ENCODE assay signal across 9 mouse cellular contexts in genomic region chr7:68717498-68717897, GRCm38 (mm10). TPM values are rescaled to one million over a fixed set of nuclear protein-coding genes. Genes with fewer than 3 reads are reported as not detected.
A peak's percentile ranks its signal among the peaks of the same experiment; 100 is the strongest.
DNase-seq lines count a peak whose midpoint lies in the region; ATAC-seq and TF ChIP-seq lines count a peak whose summit lies in the region.
"Had no signal": no experiment of that assay in that cellular context is flagged by ENCODE, and none has a peak within 500 bp of the region (broad histone marks: within the 10 kb centered on the region; RNA-seq: fewer than 3 reads in every experiment).

No protein-coding gene starts in this region.

- no peak overlapping the region for H3K9ac ChIP-seq in liver, embryonic 12.5 days
- no peak overlapping the region for H3K9ac ChIP-seq in forebrain, embryonic 12.5 days
- no peak overlapping the region for H3K9ac ChIP-seq in heart, embryonic 16.5 days (ENCODE audit: low read length)
- no peak overlapping the region for H3K9ac ChIP-seq in lung, embryonic 14.5 days

- H3K27ac ChIP-seq in liver, embryonic 12.5 days: no peak overlapping the region
- H3K27ac ChIP-seq in forebrain, embryonic 12.5 days: peak overlapping the region; percentile 43; the same call in 1 of the 2 replicates
- H3K27ac ChIP-seq in heart, embryonic 16.5 days (ENCODE audit: low read length): peak overlapping the region; percentile 70
- H3K27ac ChIP-seq in lung, embryonic 14.5 days (ENCODE audit: low read depth): no peak overlapping the region

- DNase-seq in liver: peak; percentile 15
- peak; percentile 66 to 82 for DNase-seq in kidney, postnatal 36 days
- peak; percentile 92 for DNase-seq in lung, embryonic 14.5 days
- DNase-seq in right cerebral cortex, postnatal 36 days (ENCODE audit: low spot score in 2 of 2): peak; percentile 29 to 36
- DNase-seq in MN1 (ENCODE audit: low spot score): no peak

- TF ChIP-seq CTCF in lung, embryonic 14.5 days (IDR thresholded peaks at IDR 0.05; ENCODE audit: low read depth): no peak

- no peaks in the 10 kb centered on the region for H3K4me1 ChIP-seq in liver, embryonic 12.5 days
- peaks cover 13% of the 10 kb centered on the region for H3K4me1 ChIP-seq in forebrain, embryonic 12.5 days
- H3K4me1 ChIP-seq in heart, embryonic 16.5 days (ENCODE audit: control insufficient read depth, insufficient read depth, low read length): peaks cover 12% of the 10 kb centered on the region
- H3K4me1 ChIP-seq in lung, embryonic 14.5 days (ENCODE audit: insufficient read depth): peaks cover 7% of the 10 kb centered on the region

- ATAC-seq in liver, embryonic 12.5 days: no peak
- peak; percentile 68; the same call in 1 of the 2 replicates for ATAC-seq in forebrain, embryonic 12.5 days (ENCODE audit: low FRiP score)
- ATAC-seq in heart, embryonic 16.5 days (replicated peaks; ENCODE audit: extremely low read depth, insufficient read depth, low FRiP score): peak; percentile 70
- peak; percentile 68 for ATAC-seq in lung, embryonic 14.5 days (ENCODE audit: insufficient read depth)

- no peaks in the 10 kb centered on the region for H3K9me3 ChIP-seq in liver, embryonic 12.5 days (replicated peaks)
- H3K9me3 ChIP-seq in forebrain, embryonic 12.5 days: no peaks in the 10 kb centered on the region
- no peaks in the 10 kb centered on the region for H3K9me3 ChIP-seq in heart, embryonic 16.5 days (replicated peaks; ENCODE audit: control insufficient read depth, low read length)
- H3K9me3 ChIP-seq in lung, embryonic 14.5 days (ENCODE audit: low read depth, low read length): no peaks in the 10 kb centered on the region

- H3K4me3 ChIP-seq in liver, embryonic 12.5 days: no peak overlapping the region
- H3K4me3 ChIP-seq in forebrain, embryonic 12.5 days (replicated peaks): no peak overlapping the region
- no peak overlapping the region for H3K4me3 ChIP-seq in heart, embryonic 16.5 days (ENCODE audit: low read length)
- no peak overlapping the region for H3K4me3 ChIP-seq in lung, embryonic 14.5 days (ENCODE audit: low read depth, low read length)

- no peaks in the 10 kb centered on the region for H3K27me3 ChIP-seq in liver, embryonic 12.5 days (replicated peaks)
- no peaks in the 10 kb centered on the region for H3K27me3 ChIP-seq in forebrain, embryonic 12.5 days
- H3K27me3 ChIP-seq in heart, embryonic 16.5 days (ENCODE audit: control insufficient read depth, insufficient read depth, low read length): no peaks in the 10 kb centered on the region
- no peaks in the 10 kb centered on the region for H3K27me3 ChIP-seq in lung, embryonic 14.5 days (ENCODE audit: insufficient read depth, low read length)
- H3K27me3 ChIP-seq: CH12.LX had no signal

- H3K36me3 ChIP-seq in liver, embryonic 12.5 days: no peaks in the 10 kb centered on the region
- no peaks in the 10 kb centered on the region for H3K36me3 ChIP-seq in forebrain, embryonic 12.5 days (replicated peaks)
- H3K36me3 ChIP-seq in heart, embryonic 16.5 days (ENCODE audit: control insufficient read depth, insufficient read depth): no peaks in the 10 kb centered on the region
- H3K36me3 ChIP-seq in lung, embryonic 14.5 days (ENCODE audit: insufficient read depth): no peaks in the 10 kb centered on the region

- WGBS in liver, embryonic 12.5 days (ENCODE audit: insufficient replicate concordance): 52% methylated on average over 10 of the region's 10 CpGs
- WGBS in forebrain, embryonic 12.5 days: 41% methylated on average over 10 of the region's 10 CpGs
- 19% methylated on average over 10 of the region's 10 CpGs for WGBS in heart, embryonic 16.5 days
- WGBS in lung, embryonic 14.5 days: 21% methylated on average over 10 of the region's 10 CpGs

- no peak overlapping the region for H3K4me2 ChIP-seq in liver, embryonic 12.5 days
- H3K4me2 ChIP-seq in forebrain, embryonic 12.5 days: no peak overlapping the region
- peak overlapping the region; percentile 38; the same call in 1 of the 2 replicates for H3K4me2 ChIP-seq in heart, embryonic 16.5 days (ENCODE audit: low read depth, low read length)
- peak overlapping the region; percentile 39 for H3K4me2 ChIP-seq in lung, embryonic 14.5 days

RNA-seq across cellular contexts. Expression of gene Arrdc4, which starts 31.5 kb away (rescaled TPM):
- polyA plus RNA-seq in liver, embryonic 12.5 days (2016; fragmentation: Nextera tagmentation; extraction: Ambion mirVana): 5.1 and 5.7 TPM in 2 replicates
- polyA plus RNA-seq in forebrain, embryonic 12.5 days (2016; fragmentation: Nextera tagmentation; extraction: Ambion mirVana): 23.9 and 25.0 TPM in 2 replicates
- polyA plus RNA-seq in heart, embryonic 16.5 days (2015; fragmentation: Nextera tagmentation; extraction: Ambion mirVana): 13.6 TPM in 2 replicates
- polyA plus RNA-seq in lung, embryonic 14.5 days (2014; fragmentation: Nextera tagmentation; extraction: Ambion mirVana): 21.1 and 21.3 TPM in 2 replicates

Comparison
In these comparisons a context has a peak if more than half of its experiments do, and no peak if none do; other contexts are left out.
1. H3K27ac ChIP-seq: peak in forebrain, embryonic 12.5 days (single experiment) and heart, embryonic 16.5 days (single experiment); none in liver, embryonic 12.5 days (single experiment) and lung, embryonic 14.5 days (single experiment).
2. H3K4me2 ChIP-seq: peak in heart, embryonic 16.5 days (single experiment) and lung, embryonic 14.5 days (single experiment); none in liver, embryonic 12.5 days (single experiment) and forebrain, embryonic 12.5 days (single experiment).